Mouse (Mus musculus) ovary, postnatal 14 days (tissue): ENCODE data around the gene Ppp4r3a.

Experiments
- DNase-seq: peaks from one replicate; pipeline ENCODE4 v3.0.0; 2022; ENCODE audit warnings: low spot score

The Ppp4r3a gene

GRCm38 (mm10) chr12:100993146-100993545, 90.4 kb downstream of the Ppp4r3a start:
- DNase-seq = no peak

- DNase-seq = no peak
Observed at GRCm38 (mm10) chr12:100992505-100992904, 91.0 kb downstream of the Ppp4r3a start.

GRCm38 (mm10) chr12:100991119-100991518, 92.4 kb downstream of the Ppp4r3a start:
- DNase-seq = no peak

GRCm38 (mm10) chr12:100990291-100990690, 93.2 kb downstream of the Ppp4r3a start:
- no peak for DNase-seq

- no peak for DNase-seq
Observed at GRCm38 (mm10) chr12:100989780-100990288, 93.7 kb downstream of the Ppp4r3a start.
